Mouse (Mus musculus) lung, postnatal 0 days (tissue): ENCODE results near the gene Hist1h2bm.
"Not testable (repeated sequence)": the region's sequence is repeated elsewhere in the genome, so short reads cannot be mapped to it uniquely, and the experiment has no call there.

Experiments used
- CTCF ChIP-seq: IDR thresholded peaks from 2 replicates; pipeline ENCODE4 v1.5.1; 2016; ENCODE audit warnings: antibody characterized with exemption, mild to moderate bottlenecking
- EP300 ChIP-seq: IDR thresholded peaks from 2 replicates; pipeline ENCODE4 v1.6.1; 2016; ENCODE audit warnings: antibody characterized with exemption, mild to moderate bottlenecking, control low read depth

GRCm38 (mm10) chr13:21734906-21735767 lies 13.3 kb downstream of the Hist1h2bm start, which contains the start of gene Hist1h4j:
- not testable (repeated sequence) for TF ChIP-seq EP300, CTCF
